Mouse (Mus musculus) liver, embryonic 14.5 days (tissue): ENCODE measurements around the gene Tmem37. TPM values are rescaled to one million over a fixed set of nuclear protein-coding genes. Genes with fewer than 3 reads are reported as not detected.
A peak's percentile ranks its signal among the peaks of the same experiment; 100 is the strongest.
"Not testable (repeated sequence)": the region's sequence is repeated elsewhere in the genome, so short reads cannot be mapped to it uniquely, and the experiment has no call there.

ENCODE experiments used
- ATAC-seq: fragments of 200-750 bp; cut with Nextera tagmentation; 2 replicates; pipeline ENCODE4 v1.8.0; 2017; ENCODE audit warnings: moderate number of reproducible peaks, mild to moderate bottlenecking, moderate library complexity; ENCODE audit not compliant: insufficient read depth
- DNase-seq, 3 experiments: peaks; one replicate each; pipeline ENCODE4 v3.0.0-alpha.2; 2012 to 2013; ENCODE audit warnings: low read depth in 3 of 3, low spot score in 3 of 3
- H3K27ac ChIP-seq: fragments of 300-500 bp; sonication (generic); 2 replicates; pipeline ENCODE4 v1.5.1; 2014; ENCODE audit warnings: moderate library complexity, mild to moderate bottlenecking, control low read depth, inconsistent platforms
- H3K27me3 ChIP-seq: fragments of 300-500 bp; sonication (generic); 2 replicates; pipeline ENCODE4 v1.6.1; 2014; ENCODE audit warnings: mild to moderate bottlenecking, low read length, moderate library complexity; ENCODE audit not compliant: control insufficient read depth, insufficient read depth
- H3K36me3 ChIP-seq: fragments of 300-500 bp; sonication (generic); replicated peaks from 2 replicates; pipeline ENCODE4 v1.6.1; 2014; ENCODE audit warnings: low read depth; ENCODE audit not compliant: control insufficient read depth, insufficient read depth
- H3K4me1 ChIP-seq, 2 experiments: fragments of 200-500 bp in 1 of 2; fragments of 300-500 bp in 1 of 2; sonication (generic) in 1 of 2; replicated peaks; 2 replicates each; pipeline ENCODE4 v1.6.1; 2012 to 2014; ENCODE audit warnings: antibody characterized with exemption in 1 of 2, inconsistent platforms in 1 of 2, low read length in 1 of 2; ENCODE audit not compliant: control insufficient read depth in 2 of 2, insufficient read depth in 2 of 2
- H3K4me2 ChIP-seq: fragments of 300-500 bp; sonication (generic); 2 replicates; pipeline ENCODE4 v1.6.1; 2014; ENCODE audit warnings: low read depth, mild to moderate bottlenecking, control low read depth, moderate library complexity
- H3K4me3 ChIP-seq, 2 experiments: fragments of 200-500 bp in 1 of 2; fragments of 300-500 bp in 1 of 2; sonication (generic) in 1 of 2; 2 replicates each; pipeline ENCODE4 v1.5.1; 2012 to 2014; ENCODE audit warnings: low read depth in 2 of 2, low read length in 2 of 2, mild to moderate bottlenecking in 2 of 2, control low read depth in 1 of 2, inconsistent platforms in 1 of 2, moderate library complexity in 1 of 2; ENCODE audit not compliant: insufficient read depth in 1 of 2
- H3K9ac ChIP-seq: fragments of 300-500 bp; sonication (generic); replicated peaks from 2 replicates; pipeline ENCODE4 v1.6.1; 2014; ENCODE audit warnings: mild to moderate bottlenecking, control low read depth, moderate library complexity
- H3K9me3 ChIP-seq: fragments of 300-500 bp; sonication (generic); 2 replicates; pipeline ENCODE4 v1.6.1; 2016; ENCODE audit warnings: low read length, mixed read lengths; ENCODE audit not compliant: control insufficient read depth
- CTCF ChIP-seq: IDR thresholded peaks from 2 replicates; pipeline ENCODE4 v1.5.1; 2016; ENCODE audit warnings: antibody characterized with exemption, low read depth, control low read depth
- EP300 ChIP-seq: IDR thresholded peaks from 2 replicates; pipeline ENCODE4 v1.6.1; 2016; ENCODE audit warnings: antibody characterized with exemption, low read depth
- WGBS: fragments of 180-500 bp; shearing (Covaris S2); extraction: QIAGEN DNeasy Blood & Tissue Kit; methylation state at CpG from one replicate; pipeline ENCODE4 v1.1.7; 2014; ENCODE audit not compliant: insufficient replicate concordance; 5-methylcytosine and 5-hydroxymethylcytosine counted together
- polyA plus RNA-seq, 2 experiments: library from polyadenylated mRNA; depleted of rRNA in 1 of 2; stranded (reverse) in 1 of 2; unstranded in 1 of 2; fragments of >200 nt; fragmentation: Nextera tagmentation in 1 of 2; extraction: Ambion mirVana in 1 of 2; gene quantifications; 2 replicates each; pipeline versions ENCODE4 v1.2.1 to v1.2.3; 2012 to 2014

The Tmem37 gene
- polyA plus RNA-seq, 2 experiments = 31.1 to 73.9 TPM

DNA sequence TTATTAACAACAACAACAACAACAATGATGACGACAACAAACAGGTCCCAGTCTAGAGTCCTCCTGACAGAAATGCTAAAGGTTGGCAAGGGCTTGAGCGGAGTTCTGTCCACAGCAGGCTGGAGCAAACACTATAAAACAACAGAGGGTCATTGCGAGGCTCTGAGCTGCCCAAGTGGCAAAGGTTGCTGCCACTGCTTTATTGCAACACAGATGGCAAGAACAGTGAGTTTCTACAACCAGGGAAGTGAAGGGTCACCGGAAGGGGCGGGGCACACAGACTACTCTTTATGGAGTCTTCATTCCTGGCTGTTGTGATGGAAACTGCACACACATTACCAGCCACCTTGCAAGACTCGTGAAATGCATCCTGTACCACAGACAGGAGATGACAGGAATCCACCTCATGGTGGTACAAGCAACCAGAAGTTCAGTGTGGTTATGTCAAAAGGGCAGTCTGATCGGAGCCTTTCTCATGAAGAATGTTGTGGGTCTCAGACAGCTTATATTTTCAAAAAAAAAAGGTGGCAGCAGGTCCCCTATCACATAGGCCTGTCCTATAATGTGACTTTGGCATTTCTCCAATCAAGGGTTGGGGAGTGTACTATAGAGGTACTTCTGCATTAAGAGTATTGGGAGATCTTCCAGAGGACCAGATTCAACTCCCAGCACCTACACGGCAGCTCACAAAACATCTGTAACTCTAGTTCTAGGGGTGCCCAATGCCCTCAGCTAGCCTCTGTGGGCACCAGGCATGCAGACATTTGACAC, 26.8 kb upstream of the Tmem37 start:
- ATAC-seq = no peak
- no peak overlapping the region for H3K27ac ChIP-seq
- WGBS = 57% methylated on average over 8 of the region's 8 CpGs

DNA sequence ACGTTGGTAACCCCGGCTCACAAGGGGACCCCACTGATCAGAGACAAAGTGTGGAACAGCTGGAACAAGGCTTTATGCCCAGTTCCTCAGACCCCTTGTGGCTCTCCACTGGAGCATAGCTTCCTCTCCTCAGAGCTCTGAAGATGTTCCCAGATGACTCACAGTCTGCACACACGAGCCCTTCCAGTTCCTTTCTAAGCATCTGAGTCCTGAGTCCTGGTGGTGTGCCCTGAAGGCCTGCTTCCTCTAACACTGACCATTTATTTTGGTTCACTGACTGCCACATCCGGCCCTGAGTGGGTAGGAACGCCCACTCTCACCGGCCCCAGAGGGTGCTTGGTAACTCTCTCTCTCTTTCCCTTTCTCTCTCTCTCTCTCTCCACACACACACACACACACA, 25.6 kb upstream of the Tmem37 start:
- no peak overlapping the region for H3K4me3 ChIP-seq
- DNase-seq (no peak), ATAC-seq (0 out of 2 replicates have a peak, but pooled peaks have one; percentile 16)
- no peaks in the 10 kb centered on the region for H3K27me3 ChIP-seq
- no peak overlapping the region for H3K27ac ChIP-seq
- TF ChIP-seq CTCF (no peak), EP300 (no peak)
- 43% methylated on average over 6 of the region's 6 CpGs for WGBS
- peaks cover 0 to 12% of the 10 kb centered on the region in 2 experiments; a peak in 2 of 4 replicates for H3K4me1 ChIP-seq
- no peak overlapping the region for H3K9ac ChIP-seq
- no peaks in the 10 kb centered on the region for H3K9me3 ChIP-seq
- no peaks in the 10 kb centered on the region for H3K36me3 ChIP-seq
- H3K4me2 ChIP-seq = no peak overlapping the region

More for the DNA sequence above, 26.8 kb upstream of the Tmem37 start:
- Histone ChIP-seq H3K27me3 (no peaks in the 10 kb centered on the region), H3K9ac (no peak overlapping the region), H3K4me3 (no peak overlapping the region), H3K9me3 (no peaks in the 10 kb centered on the region), H3K4me1 (peaks cover 0 to 8% of the 10 kb centered on the region in 2 experiments; a peak in 2 of 4 replicates), H3K36me3 (no peaks in the 10 kb centered on the region), H3K4me2 (no peak overlapping the region)
- no peak for TF ChIP-seq EP300
- no peak for DNase-seq

DNA sequence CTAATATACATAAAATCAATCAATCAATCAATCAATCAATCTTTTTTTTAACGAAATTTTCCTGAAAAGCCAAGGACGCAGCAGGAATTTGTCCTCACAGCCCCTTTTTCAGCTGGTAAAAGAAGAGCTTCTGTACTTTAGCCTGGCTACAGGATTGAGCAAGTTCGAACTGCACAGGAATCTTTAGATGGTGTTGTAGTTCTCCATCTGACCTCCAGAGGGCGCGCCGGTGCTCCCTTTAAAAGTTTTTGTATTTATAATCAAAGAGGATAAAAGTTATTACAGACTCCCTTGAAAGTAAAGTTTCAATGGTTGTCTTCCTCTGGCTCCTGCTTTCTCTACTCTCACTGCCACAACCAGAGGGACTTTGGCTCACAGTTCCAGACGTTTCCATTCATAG, 24.5 kb upstream of the Tmem37 start:
- peak in 1 of 3 experiments; percentile 26 for DNase-seq
- peaks cover 0 to 12% of the 10 kb centered on the region in 2 experiments; a peak in 2 of 4 replicates for H3K4me1 ChIP-seq
- no peaks in the 10 kb centered on the region for H3K9me3 ChIP-seq
- H3K27ac ChIP-seq = no peak overlapping the region
- ATAC-seq = no peak
- peak; percentile 79 for TF ChIP-seq CTCF
- TF ChIP-seq EP300 = no peak
- no peak overlapping the region for H3K4me3 ChIP-seq
- H3K27me3 ChIP-seq = no peaks in the 10 kb centered on the region
- H3K9ac ChIP-seq = no peak overlapping the region
- H3K36me3 ChIP-seq = no peaks in the 10 kb centered on the region
- WGBS = 7% methylated on average over 7 of the region's 7 CpGs
- H3K4me2 ChIP-seq = no peak overlapping the region

DNA sequence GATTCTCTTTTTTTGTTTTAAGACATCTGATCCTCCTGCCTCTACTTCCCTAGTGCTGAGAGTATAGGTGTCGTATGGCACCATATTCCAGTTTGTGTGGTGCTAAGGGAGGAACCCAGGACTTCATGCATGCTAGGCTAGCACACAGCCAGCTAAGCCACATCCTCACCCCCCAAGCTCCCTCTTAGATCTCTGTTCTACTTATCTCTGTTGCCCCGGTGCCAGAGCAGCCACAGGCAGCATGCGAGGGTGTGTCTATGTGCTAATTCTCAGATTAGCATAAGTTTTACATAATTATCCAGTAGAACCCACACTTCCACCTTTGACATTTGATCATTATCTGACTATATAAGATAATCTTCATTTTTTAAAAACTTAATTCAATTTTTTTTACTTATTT, 21.0 kb upstream of the Tmem37 start:
- ATAC-seq = no peak
- H3K4me3 ChIP-seq = no peak overlapping the region
- 21% methylated on average over 3 of the region's 3 CpGs for WGBS
- no peak for DNase-seq
- no peak overlapping the region for H3K9ac ChIP-seq
- H3K27me3 ChIP-seq = no peaks in the 10 kb centered on the region
- no peak overlapping the region for H3K27ac ChIP-seq
- H3K4me1 ChIP-seq = peaks cover 0 to 7% of the 10 kb centered on the region in 2 experiments; a peak in 2 of 4 replicates
- no peaks in the 10 kb centered on the region for H3K36me3 ChIP-seq
- no peak overlapping the region for H3K4me2 ChIP-seq
- TF ChIP-seq CTCF = no peak
- no peak for TF ChIP-seq EP300
- no peaks in the 10 kb centered on the region for H3K9me3 ChIP-seq

DNA sequence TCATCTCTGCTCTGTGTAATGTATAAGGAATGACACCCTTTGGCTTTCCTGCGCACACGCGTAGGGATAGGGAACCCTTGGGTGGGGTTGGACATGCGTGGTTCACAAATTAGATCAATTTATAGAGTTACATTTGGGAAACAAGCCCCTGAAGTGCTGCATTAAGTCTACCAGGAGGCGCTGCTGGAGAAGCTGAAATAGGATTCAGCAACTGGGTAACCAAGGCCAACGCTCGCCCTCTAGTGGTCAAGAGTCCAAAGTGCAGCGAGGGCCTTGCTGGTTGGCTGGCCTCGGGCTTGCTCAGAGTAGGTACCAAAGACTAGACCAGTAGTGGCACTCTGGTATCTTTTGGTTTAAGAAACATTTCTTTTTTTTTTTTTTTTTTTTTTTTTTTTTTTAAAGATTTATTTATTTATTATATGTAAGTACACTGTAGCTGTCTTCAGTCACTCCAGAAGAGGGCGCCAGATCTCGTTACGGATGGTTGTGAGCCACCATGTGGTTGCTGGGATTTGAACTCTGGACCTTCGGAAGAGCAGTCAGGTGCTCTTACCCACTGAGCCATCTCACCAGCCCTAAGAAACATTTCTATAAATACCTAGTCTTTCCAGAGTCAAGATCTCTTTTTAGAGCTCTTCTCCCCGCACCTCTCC, 19.7 kb upstream of the Tmem37 start:
- not testable (repeated sequence) for H3K4me3 ChIP-seq, H3K9me3 ChIP-seq, H3K27me3 ChIP-seq, H3K27ac ChIP-seq, H3K4me2 ChIP-seq, H3K4me1 ChIP-seq, H3K9ac ChIP-seq, H3K36me3 ChIP-seq
- peak; percentile 94 for TF ChIP-seq CTCF
- 45% methylated on average over 11 of the region's 14 CpGs for WGBS
- DNase-seq (peak; percentile 45 to 52 (median 46)), ATAC-seq (peak; percentile 45; the same call in 1 of the 2 replicates)
